Mouse (Mus musculus): ENCODE data around the gene Snd1.
A peak's percentile ranks its signal among the peaks of the same experiment; 100 is the strongest.

Snd1 gene

DNA sequence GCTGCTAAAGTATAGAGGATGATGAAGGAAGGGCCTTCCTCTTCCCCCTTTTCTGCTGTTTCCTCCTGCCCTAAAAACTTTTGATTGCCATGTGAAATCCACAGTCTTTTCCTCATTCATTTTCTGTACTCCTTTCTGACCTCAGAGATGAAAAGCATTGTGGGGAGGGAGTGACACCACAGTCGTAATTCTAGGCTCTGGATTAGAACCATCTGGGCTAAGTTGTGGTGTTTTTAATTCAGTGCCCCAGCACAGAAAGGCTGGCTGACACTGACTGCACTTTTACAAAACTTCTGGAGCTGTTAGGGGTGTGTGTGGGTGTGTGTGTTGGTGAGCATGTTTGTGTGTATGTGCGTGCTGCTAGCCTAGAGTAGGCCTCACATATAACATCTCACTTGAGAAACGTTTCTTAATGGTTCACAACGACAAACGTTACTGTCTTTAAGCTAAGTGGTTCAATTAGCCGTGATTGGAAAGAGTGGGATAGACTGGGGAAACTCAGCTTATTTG, 373.4 kb downstream of the Snd1 start:
- no peak for DNase-seq

DNA sequence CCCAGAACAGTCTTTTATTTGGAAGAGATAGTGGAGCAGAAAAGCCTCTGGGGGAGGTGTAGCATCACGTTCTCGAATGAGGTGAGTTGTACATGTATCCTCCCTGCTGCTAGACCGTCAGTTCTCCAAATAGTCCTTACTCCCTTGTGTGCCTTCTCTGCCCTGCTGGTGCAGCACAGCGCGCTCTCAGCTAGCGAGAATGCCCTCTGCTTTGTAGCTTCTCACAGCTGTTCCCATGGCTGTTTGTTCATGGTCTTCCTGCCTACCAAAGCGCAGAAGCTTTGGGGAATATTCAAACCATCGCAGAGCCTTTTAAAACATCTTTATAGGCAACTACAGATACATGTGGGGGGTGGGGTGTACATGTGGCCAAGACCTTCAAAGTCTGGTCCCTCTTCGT, 374.0 kb downstream of the Snd1 start:
- no peak for DNase-seq

DNA sequence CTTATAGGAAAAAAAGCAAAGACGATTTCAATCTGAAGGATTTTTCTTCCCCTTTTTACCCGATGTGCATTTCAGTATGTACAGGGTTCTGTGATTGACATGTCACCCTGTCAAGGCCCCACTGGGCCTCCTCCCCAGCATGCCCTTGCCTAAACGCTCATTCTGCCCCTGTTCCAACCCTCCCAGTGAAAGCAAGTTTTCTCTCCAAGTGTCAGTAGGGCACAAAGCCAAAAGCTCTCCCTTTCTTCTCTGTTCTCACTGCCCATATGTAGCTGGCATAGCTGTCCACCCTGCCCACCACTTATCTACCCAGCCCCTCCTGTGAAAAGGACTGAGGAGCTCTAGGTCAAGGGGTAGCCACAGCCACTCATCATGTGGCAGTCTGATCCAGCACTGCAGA, 374.4 kb downstream of the Snd1 start:
- no peak for DNase-seq

DNA sequence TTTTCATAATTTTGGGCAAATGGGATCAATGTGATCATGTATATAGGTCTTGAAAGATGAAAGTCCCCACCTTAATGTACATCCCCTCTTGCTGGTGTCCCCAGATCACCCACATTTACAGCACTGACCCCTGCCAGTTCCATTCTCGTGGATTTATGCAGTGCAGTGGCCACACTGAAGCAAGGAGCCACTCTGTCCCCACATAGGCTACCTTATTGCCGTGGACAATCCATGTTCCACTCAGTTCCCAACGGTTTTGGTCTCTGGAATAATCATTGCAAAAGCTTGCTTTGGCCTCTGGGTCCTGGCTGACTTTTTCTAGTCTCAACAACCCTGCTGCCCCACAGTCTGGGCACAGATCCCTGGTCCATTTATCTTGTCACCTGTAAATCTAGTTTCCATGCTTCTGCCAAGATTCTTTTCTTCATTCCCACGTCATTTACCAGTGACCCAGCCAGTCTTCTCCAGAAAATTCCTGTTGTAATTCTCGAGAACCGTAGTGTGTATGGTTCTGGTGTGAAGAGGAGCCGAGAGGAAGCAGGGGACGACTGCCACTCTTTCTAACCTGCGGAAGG, 375.5 kb downstream of the Snd1 start:
- no peak for DNase-seq

DNA sequence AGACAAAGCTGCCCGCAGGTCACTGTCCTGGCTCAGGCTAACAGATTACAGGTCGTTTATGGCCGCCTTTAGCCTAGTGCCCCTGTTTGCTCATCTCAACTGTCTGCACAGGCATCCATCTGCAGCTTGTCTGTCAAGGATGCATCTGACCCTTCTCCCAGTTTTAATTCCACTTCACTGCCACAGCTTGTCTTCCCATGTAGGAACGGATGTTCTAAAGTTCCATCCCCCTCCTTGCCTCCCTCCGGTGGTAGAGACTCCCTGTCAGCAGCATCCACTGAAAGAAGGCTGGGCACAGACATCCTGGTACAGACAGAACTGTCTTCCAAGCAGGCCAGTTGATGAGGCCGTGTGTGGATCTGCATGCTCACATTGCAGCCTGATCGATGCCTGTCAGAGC, 377.4 kb downstream of the Snd1 start:
- no peak for DNase-seq

DNA sequence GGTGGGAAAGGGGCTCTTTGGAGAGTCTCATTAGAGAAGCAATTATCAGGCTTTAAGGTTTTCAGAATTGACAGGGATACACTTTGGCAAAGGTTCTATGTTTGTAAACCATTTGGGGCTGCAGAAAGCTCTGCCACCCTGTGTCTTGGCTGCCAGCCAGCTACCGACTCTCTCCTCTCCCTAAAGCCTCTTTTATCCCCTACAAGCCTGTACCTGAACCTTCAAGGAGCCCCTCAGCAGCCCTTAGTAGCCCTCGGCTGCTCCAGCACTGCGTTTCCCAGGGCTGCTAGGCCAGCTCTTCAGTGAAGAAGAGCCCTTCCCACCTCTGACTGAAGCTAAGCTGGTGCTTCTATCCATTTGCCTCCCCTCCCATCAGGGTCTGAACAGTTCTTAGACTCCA, 378.2 kb downstream of the Snd1 start:
- no peak for DNase-seq

DNA sequence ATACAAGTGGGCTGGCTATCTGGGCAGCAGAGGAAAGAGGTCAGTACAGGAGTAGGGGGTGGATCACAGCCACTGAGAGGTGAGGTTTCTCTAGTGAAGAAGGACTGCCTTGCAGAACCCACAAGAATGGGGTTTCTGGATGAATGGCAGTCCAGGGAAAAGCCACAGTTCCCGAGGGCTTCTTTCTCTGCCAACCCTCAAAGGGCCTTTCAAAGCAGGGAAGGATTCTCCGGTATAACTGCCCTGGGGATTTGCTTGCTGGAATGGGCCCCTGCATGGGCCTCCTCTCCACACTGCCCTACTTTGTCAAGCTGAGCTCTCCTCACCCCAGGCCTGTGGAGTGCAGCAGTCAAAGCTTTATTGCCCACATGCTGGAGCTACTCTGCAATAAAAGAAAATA, 378.7 kb downstream of the Snd1 start:
- DNase-seq, result no peak

DNA sequence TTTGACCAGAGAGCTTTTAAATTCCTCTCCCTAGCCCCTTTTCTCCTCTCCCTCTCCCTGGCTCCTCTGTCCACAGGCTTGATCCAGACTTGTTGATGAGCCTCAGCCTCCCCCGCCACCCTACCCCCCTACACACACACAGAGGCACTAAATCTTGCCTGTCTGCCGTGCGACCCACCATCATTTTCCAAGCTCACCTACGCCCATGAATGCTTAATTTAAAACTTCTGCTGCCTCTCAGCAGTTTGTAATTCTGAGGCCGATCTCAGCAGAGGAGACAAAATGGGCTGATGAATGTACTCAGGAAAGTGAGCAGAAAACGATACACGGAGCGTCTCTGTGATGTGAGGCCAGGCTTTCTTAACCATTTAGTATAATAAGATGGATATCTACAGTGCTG, 379.7 kb downstream of the Snd1 start:
- DNase-seq, result no peak

DNA sequence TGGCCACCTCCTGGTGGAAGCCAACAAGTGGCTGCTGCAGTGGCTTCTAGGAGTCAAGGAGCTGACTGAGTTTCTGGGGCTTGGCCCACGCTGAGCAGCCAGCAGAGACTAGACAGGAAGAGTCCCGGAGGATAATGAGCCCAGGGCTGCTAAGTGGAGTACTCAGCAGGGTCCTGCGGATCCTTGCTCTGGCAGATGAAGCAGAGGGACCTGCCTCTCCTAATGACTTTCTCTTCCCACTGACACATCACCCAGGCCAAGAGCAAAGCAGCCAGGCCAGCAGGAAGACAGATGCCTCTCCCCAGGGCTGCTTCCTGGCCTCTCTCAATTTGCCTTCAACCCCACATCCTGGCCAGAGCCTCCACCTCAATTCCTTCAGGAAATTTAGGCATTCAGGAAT, 380.5 kb downstream of the Snd1 start:
- no peak for DNase-seq

DNA sequence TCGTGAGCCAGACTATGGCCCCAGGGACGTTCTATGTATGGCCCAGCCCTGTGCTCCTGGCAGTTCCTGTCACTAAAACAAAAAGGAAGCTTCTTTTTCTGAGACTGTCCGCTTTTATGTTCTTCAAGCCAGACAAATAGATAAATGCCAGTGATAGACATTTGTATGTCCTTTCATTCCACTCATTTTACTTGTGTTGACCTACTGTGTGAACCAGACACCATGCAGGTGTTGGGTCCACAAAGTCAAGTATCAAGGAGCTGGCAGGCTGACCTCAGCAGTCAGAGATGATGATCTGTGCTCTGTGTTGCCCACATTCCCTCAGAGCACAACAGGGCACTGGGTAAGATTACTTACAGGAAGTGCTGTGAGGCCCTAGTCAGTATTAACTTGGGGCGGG, 381.9 kb downstream of the Snd1 start:
- no peak for DNase-seq

DNA sequence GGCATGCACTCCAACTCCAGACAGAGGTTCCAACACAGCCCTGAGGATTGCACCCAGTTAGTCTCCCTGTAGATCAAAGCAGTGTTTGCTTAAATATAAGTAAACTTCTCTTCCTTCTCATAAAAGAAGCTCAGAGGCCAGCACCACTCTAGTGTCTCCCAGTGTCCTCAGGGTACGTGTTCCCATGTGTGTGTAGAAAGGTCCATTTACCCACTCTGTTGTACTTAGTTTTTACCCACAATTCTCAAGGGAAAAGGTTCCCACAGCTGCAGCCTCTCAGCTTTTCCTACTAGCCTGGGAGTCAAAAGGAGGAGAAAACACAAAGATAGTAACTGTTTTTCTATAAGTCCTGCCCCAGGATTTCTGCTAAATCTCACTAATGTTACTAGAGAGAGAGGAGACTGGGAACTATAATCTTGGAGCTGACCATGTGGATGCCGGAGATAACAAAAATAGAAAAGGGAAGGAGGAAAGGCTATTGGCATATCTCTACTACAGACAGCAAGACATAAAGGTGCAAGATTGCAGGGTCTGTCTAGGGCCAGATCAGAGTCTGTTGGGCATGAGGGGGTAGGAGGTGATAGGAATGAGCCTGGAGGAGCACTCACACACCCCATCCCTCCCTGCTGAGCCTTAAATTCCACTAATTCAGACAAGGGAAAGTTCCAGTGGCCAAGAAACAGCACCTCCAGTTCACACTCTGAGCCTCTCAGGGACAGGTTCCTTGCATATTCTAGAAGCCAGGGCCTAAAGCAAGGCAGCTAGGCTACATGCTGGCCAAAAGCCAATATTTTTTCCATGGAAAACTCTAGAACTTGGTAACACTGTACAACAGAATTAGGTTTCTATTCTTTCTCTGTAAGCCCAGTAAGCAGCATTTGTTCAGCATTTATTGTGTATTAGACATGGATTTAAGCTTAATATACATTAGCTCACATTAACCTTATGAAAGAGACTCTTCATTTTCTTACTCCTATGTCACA, 382.6 kb downstream of the Snd1 start:
- no peak for DNase-seq

DNA sequence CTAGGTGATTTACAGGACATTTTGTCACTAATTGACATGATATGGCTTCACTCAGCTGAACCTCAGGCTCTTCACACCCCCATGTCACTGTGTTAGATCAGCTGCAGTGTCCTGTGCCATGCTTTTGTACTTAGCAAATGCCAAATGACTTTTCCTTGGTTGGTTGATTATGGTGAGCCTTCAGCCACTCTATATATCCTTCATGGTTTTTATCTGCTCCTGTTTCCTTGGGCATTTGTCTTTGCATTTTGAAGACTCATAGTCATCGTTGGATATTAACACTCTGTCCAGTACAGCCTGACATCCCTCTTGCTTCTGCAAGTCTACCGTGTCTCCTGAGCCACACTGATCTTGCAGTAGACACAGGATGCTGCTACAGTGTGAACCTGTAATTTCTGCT, 384.2 kb downstream of the Snd1 start:
- DNase-seq, result no peak

DNA sequence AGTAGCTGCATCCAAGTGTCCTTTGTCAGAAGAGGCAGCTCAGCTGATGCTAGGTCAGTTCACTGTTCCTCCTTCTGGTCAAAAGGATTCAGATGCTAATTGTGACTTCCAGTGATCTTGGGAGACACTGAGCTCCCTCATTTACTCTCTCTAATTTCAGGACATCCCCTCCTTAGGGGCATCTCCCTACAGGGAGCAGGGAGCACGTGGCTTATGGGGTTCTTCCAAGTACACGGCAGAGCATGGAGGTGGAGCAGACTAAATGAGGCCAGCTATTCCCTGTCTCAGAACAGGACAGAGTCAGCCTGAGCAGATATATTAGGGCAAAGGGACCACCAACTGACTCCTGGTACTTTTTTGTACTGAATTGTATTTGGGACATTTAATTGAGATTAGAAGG, 385.5 kb downstream of the Snd1 start:
- DNase-seq, result no peak

DNA sequence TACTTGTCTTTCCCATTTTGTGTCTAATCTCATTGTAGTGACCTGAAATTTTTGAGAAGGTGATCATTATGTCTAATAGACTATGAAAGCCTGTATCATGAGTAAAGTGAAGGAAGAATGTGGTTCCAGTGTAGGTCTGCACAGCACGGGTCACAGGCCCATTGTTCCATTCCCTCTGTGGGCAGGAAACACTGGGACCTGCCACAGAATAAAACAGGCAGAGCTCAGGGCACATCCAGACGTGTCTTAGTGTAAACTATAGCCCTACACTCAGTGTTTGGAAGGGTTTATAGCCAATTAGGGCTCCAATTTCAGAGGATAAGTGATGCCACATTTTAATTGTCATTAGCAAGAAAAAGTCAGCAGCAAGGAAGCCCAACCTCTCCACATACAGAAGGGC, 386.0 kb downstream of the Snd1 start:
- no peak for DNase-seq

DNA sequence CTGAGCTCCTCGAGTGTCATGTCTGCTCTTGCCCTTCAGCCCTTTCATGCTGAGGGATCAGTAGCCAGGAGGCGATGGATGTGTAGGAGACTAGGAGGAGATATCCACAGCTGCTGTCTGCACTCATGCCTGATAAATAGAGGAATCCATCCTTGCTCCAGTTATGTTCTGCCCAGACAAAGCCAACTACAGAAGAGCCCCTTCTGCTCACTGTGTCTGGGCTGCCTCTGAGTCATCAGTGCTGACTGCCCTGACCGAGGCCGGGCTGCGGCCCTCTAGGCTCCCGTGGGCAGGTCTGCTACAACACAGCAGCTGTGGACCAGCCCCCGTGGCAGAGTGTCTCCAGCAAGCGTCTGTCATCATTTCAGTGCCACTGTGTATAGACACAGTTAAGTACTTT, 387.4 kb downstream of the Snd1 start:
- no peak for DNase-seq

DNA sequence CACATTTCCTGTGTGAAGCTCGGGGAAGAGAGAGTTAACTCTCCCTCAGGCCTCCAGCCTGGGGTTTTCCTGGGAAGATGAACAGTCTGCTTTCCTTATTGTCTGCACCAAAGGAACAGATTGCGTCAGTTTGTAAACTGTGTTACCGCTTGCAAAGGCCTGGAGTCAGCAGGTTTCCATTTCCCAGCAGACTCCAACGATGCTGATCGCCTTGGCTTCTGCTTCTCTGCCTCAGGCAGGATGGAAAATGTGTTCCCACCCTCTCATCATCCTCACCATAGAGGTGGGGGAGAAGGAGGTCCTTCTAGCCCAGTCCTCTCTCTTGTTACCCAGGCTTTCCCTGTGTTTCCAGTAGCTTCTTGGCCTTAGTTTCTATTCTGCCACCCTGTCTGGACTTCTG, 389.7 kb downstream of the Snd1 start:
- DNase-seq, result peak; percentile 25 to 50

DNA sequence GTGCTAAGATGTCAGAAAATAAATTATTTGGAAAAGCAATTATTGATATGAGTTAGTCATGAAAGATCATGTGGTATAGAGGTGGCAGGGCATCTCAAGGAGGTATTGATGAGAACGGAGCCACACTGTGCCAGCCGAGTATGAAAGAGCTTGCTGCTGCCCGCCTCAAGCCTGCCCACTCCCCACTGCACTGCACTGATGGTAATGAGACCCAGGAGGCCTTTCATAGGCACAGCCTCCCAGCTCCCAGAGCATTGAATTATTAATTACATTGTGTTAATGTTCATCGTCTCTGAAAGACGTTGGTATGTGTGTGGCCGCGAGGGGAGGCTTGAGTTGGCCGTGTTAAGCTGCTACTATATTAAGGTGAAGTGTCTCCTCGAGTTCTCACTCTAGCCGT, 390.2 kb downstream of the Snd1 start:
- DNase-seq, result no peak

DNA sequence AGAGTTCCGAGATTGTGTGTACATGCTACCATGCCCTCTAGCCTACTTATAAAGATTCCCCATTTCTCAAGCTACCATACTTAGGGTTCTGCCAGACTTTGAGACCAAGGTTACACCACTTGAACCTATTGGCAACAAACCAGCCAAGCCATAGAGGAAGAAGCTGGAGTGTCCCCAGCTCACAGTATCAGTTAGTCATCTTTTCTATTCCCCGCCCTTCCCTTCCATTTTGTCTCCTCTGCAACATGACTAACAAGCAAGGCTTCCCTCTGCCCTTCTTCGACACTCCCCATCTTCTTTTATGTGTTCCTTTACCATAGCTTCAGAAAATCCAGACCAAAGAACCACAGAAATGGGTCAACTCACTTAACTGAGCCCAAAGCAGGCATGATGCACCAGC, 391.3 kb downstream of the Snd1 start:
- DNase-seq, result no peak

DNA sequence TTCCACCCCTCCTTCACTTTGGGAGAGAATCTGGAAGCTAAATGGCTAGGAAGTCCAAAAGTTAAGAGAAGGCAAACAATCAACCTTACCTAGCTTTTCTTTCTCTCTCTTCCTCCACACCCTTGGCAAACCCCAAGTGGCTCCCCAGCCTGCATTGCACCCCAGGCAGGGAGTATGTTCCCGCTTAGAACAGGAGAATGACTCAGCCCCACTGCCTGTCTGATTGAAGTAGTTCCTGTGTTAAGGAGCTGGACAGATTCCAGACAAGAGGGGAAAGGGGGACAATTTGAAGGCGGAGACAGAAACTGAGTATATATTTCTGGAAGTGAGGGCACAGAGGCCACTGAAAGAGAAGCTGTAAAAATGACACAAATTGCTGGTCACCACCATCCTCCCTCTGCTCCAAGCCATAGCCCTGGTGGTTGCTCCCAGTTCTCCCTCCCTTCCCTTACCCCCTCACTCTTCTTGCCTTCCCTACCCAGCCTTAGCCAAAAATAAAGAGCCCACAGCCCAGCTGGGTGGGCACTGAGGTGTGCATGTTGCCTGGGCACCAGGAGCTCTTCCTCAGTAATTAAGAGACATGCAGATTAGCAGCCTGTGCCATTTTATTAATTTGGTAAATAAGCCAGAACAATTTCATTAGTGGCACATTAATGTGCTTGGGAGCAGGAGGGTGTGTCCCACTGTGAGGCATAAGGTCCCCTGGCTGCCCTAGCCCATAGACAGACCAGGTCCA, 392.7 kb downstream of the Snd1 start:
- DNase-seq, result no peak

DNA sequence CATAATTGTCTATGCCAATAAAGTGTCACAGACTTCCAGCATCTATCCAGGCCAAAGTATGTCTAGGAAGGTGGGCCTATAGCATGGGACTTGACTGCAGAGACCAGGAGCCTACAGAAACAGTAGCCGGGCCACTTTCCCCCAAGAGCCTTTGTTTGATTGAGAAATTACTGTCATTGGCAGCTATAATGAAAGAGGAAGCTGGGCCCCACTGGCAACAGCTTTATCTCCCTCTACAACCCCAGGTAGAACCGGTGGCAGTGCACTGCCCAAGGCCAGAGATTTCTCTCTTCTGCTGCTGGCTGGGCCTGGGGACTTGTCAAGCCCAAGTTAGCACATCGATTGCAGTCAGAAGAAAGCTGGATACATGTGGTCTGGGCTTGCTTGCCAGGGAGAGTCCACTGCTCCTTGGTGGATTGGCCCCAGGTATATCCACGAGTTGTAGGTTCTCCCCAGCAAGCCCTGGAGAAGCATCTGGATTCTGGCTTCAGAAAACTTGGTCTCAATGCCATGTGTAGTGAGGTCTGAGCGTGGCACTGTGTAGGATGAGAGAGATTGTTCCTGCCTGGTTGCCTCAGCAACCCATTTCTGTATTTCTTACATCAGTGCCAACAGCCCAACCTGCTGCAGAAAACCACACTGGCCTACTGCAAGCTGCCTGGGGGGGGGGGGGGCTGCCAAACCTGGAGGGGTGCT, 396.9 kb downstream of the Snd1 start:
- DNase-seq, result no peak

DNA sequence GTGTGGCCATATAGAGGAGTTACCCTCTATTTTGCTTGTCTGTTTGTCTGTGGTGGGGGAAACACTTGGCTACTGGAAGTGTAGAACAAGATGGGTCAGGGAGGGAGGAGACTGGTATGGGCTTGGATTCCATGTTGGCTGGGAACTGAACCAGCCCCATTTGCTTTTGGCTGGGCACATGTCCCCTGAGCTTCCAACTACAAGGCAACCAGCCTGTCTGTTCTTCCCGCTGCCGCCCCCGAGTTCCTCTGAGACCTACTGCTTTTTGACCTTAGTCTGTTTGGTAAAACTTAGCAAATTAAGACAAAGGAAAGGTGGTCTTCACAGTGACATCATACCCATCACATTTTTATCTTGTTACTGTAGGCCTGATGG, 397.5 kb downstream of the Snd1 start:
- no peak for DNase-seq

DNA sequence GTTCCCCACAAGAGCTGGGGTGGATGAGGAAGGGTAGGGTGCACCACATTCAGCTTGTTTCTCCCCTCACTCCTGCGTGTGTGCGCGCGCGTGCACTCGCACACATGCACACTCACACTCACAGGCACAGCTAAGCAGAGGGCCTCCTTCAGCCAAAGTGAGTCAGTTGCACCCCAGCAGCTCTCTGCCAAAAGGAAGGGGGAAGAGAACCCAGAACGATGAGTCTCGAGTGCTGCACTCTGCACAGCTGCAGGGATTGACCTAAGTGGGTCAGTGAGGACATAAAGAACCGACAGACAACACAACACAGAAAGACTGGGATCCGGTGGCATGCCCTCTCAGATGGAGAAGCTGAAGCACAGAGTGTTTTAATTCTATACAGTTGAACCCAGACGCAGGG, 399.1 kb downstream of the Snd1 start:
- no peak for DNase-seq

DNA sequence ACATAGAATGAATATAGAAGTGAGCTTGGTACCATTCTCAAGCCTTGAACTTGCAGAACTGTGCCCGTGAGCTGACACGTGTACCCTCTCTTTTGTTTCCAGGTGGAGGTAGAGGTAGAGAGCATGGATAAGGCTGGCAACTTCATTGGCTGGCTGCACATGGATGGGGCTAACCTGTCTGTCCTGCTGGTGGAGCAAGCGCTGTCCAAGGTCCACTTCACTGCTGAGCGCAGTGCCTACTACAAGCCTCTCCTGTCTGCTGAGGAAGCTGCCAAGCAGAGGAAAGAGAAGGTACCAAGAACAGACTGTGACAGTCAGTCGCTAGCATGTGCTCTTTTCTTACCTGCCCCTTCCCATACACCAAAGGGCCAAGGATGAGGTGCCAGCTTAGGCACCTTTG, 399.8 kb downstream of the Snd1 start:
- no peak for DNase-seq

Data from lung, postnatal 4 days (tissue).